Mouse (Mus musculus) spleen, adult 2 months (tissue): ENCODE measurements around the gene Galnt14. TPM values are rescaled to one million over a fixed set of nuclear protein-coding genes. Genes with fewer than 3 reads are reported as not detected.

Source experiments
- DNase-seq, 2 experiments: peaks; one replicate each; pipeline versions ENCODE4 v3.0.0 to v3.0.0-alpha.2; 2012 to 2021; ENCODE audit warnings: low spot score in 2 of 2, low read depth in 1 of 2
- H3K27ac ChIP-seq: fragments of 200-500 bp; 2 replicates; pipeline ENCODE4 v1.5.1; 2012; ENCODE audit warnings: low read length, inconsistent platforms; ENCODE audit not compliant: insufficient read depth
- H3K27me3 ChIP-seq: fragments of 200-500 bp; 2 replicates; pipeline ENCODE4 v1.6.1; 2012; ENCODE audit warnings: mild to moderate bottlenecking, moderate library complexity, low read length, inconsistent platforms; ENCODE audit not compliant: control insufficient read depth, insufficient read depth
- H3K36me3 ChIP-seq: fragments of 200-500 bp; 2 replicates; pipeline ENCODE4 v1.6.1; 2012; ENCODE audit warnings: mild to moderate bottlenecking, low read length, inconsistent platforms; ENCODE audit not compliant: control insufficient read depth, insufficient read depth
- H3K4me1 ChIP-seq: fragments of 200-500 bp; 2 replicates; pipeline ENCODE4 v1.6.1; 2011; ENCODE audit warnings: inconsistent platforms; ENCODE audit not compliant: control insufficient read depth, insufficient read depth, insufficient read length
- H3K4me3 ChIP-seq: fragments of 200-500 bp; 2 replicates; pipeline ENCODE4 v1.5.1; 2011; ENCODE audit warnings: mild to moderate bottlenecking, inconsistent platforms; ENCODE audit not compliant: insufficient read depth, insufficient read length; ENCODE audit errors: extremely low read depth
- CTCF ChIP-seq: fragments of 200-500 bp; IDR thresholded peaks from 2 replicates; pipeline ENCODE4 v1.5.1; 2011; ENCODE audit warnings: mild to moderate bottlenecking, inconsistent platforms; ENCODE audit not compliant: insufficient read depth, insufficient read length, insufficient replicate concordance; ENCODE audit errors: extremely low read depth
- POLR2A ChIP-seq: fragments of 200-500 bp; IDR thresholded peaks from 2 replicates; pipeline ENCODE4 v1.6.1; 2011; ENCODE audit warnings: low read depth, low read length, inconsistent platforms
- WGBS: fragments of 180-500 bp; shearing (Covaris S2); methylation state at CpG from one replicate; pipeline ENCODE4 v1.1.7; 2018; 5-methylcytosine and 5-hydroxymethylcytosine counted together
- polyA plus RNA-seq: library from polyadenylated mRNA; depleted of rRNA; stranded (reverse); fragments of >200 nt; gene quantifications from 2 replicates; pipeline ENCODE4 v1.2.3, GENCODE M21; 2012

Gene Galnt14
- polyA plus RNA-seq, 1 experiment: 0.60 TPM

DNA sequence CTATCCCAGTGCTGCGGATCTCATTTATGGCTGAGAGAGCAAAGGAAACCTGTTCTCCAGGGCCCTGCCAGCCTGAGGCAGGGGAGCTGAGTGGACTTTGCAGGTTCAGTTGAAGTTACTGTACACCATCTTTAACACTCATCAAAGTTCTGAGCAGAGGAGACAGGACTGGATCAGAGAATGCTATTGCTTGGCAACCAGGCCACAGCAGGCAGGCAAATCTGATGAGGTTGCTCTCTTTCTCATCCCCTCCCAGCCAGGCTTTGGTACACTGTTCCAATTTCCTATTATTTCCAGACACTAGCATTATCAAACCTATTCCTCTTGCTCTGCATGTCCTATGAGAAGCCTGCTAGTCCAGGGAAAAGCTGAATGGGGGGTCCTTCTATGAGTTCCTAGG is 41.3 kb downstream of the Galnt14 start:
- H3K36me3 ChIP-seq: no peaks in the 10 kb centered on the region
- no peak for TF ChIP-seq POLR2A
- no peak for TF ChIP-seq CTCF
- no peaks in the 10 kb centered on the region for H3K4me1 ChIP-seq
- H3K27ac ChIP-seq: no peak overlapping the region
- 90% methylated on average over 1 of the region's 1 CpGs for WGBS
- H3K27me3 ChIP-seq: no peaks in the 10 kb centered on the region
- no peak overlapping the region for H3K4me3 ChIP-seq
- no peak for DNase-seq

- WGBS: 6% methylated on average over 3 of the region's 3 CpGs
- DNase-seq: no peak
- no peak for TF ChIP-seq CTCF
- TF ChIP-seq POLR2A: no peak
- no peaks in the 10 kb centered on the region for H3K36me3 ChIP-seq
- no peaks in the 10 kb centered on the region for H3K27me3 ChIP-seq
- no peak overlapping the region for H3K4me3 ChIP-seq
- H3K27ac ChIP-seq: no peak overlapping the region
- no peaks in the 10 kb centered on the region for H3K4me1 ChIP-seq
Measured at GRCm38 (mm10) chr17:73663237-73663636, 47.0 kb downstream of the Galnt14 start.

GRCm38 (mm10) chr17:73658731-73659445 is 51.4 kb downstream of the Galnt14 start:
- no peak for DNase-seq
- WGBS: 89% methylated on average over 6 of the region's 6 CpGs
- H3K4me3 ChIP-seq: no peak overlapping the region
- H3K36me3 ChIP-seq: no peaks in the 10 kb centered on the region
- no peak for TF ChIP-seq POLR2A
- no peak for TF ChIP-seq CTCF
- no peaks in the 10 kb centered on the region for H3K4me1 ChIP-seq
- H3K27me3 ChIP-seq: no peaks in the 10 kb centered on the region
- no peak overlapping the region for H3K27ac ChIP-seq

GRCm38 (mm10) chr17:73656373-73656772 is 53.9 kb downstream of the Galnt14 start:
- no peaks in the 10 kb centered on the region for H3K27me3 ChIP-seq
- H3K4me1 ChIP-seq: no peaks in the 10 kb centered on the region
- no peaks in the 10 kb centered on the region for H3K36me3 ChIP-seq
- no peak for DNase-seq
- no peak overlapping the region for H3K27ac ChIP-seq
- no peak overlapping the region for H3K4me3 ChIP-seq
- TF ChIP-seq CTCF (no peak), POLR2A (no peak)
- 55% methylated on average over 3 of the region's 3 CpGs for WGBS

DNA sequence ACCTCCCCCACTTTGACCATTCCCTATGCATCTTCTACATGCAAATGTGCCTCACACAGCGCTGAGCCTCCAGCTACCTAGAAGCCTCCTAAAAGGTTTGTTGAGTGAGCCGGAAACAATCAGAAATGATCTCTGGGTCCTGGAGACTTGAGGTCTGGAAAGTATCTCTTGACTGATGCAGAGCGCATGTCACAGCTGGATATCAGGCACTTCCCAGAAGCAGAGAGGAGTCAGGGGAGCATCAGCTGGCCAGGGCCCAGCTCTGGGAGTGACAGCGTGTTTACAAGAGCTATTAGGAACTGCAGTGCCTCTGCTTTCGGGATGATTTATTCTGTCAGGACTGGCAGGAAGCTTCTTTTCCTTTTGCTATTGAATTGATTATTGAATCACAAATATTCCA is 56.0 kb downstream of the Galnt14 start:
- H3K27ac ChIP-seq: no peak overlapping the region
- no peaks in the 10 kb centered on the region for H3K4me1 ChIP-seq
- TF ChIP-seq POLR2A (no peak), CTCF (no peak)
- H3K4me3 ChIP-seq: no peak overlapping the region
- no peaks in the 10 kb centered on the region for H3K27me3 ChIP-seq
- no peaks in the 10 kb centered on the region for H3K36me3 ChIP-seq
- no peak for DNase-seq
- WGBS: 73% methylated on average over 5 of the region's 5 CpGs

DNA sequence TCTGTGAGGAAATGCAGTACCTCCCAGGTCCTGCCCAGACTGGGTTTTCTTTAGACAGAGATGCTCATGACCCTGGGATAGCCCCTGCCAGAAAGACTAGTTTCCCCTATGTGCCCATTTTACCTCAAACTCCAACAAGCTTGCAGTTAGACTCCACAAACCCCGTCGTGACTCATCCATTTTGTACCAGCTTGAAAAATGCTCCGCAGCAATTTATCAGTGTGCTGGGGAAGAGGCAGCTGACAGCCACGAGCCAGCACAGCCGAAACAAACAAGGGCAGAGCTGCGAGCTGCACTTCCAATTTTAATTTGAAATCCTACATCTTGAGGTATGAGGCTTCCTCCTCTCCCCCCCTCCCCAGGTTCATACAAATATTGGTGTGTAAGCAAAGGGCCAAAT is 60.9 kb downstream of the Galnt14 start:
- H3K27ac ChIP-seq: no peak overlapping the region
- no peaks in the 10 kb centered on the region for H3K4me1 ChIP-seq
- H3K27me3 ChIP-seq: no peaks in the 10 kb centered on the region
- no peak for TF ChIP-seq POLR2A
- no peak for TF ChIP-seq CTCF
- WGBS: 71% methylated on average over 6 of the region's 6 CpGs
- no peak for DNase-seq
- no peak overlapping the region for H3K4me3 ChIP-seq
- H3K36me3 ChIP-seq: no peaks in the 10 kb centered on the region

- 87% methylated on average over 7 of the region's 7 CpGs for WGBS
- DNase-seq: no peak
- no peaks in the 10 kb centered on the region for H3K27me3 ChIP-seq
- H3K4me3 ChIP-seq: no peak overlapping the region
- TF ChIP-seq POLR2A (no peak), CTCF (no peak)
- no peaks in the 10 kb centered on the region for H3K4me1 ChIP-seq
- no peak overlapping the region for H3K27ac ChIP-seq
- H3K36me3 ChIP-seq: no peaks in the 10 kb centered on the region
Measured at GRCm38 (mm10) chr17:73641676-73642075, 68.6 kb downstream of the Galnt14 start.
